Mouse (Mus musculus) left cerebral cortex, adult 9 months (tissue): ENCODE results near the gene Cnih2.

Experiments
- DNase-seq, 2 experiments: peaks; one replicate each; pipeline ENCODE4 v3.0.0; 2022; ENCODE audit warnings: low spot score in 2 of 2

Cnih2 gene

DNA sequence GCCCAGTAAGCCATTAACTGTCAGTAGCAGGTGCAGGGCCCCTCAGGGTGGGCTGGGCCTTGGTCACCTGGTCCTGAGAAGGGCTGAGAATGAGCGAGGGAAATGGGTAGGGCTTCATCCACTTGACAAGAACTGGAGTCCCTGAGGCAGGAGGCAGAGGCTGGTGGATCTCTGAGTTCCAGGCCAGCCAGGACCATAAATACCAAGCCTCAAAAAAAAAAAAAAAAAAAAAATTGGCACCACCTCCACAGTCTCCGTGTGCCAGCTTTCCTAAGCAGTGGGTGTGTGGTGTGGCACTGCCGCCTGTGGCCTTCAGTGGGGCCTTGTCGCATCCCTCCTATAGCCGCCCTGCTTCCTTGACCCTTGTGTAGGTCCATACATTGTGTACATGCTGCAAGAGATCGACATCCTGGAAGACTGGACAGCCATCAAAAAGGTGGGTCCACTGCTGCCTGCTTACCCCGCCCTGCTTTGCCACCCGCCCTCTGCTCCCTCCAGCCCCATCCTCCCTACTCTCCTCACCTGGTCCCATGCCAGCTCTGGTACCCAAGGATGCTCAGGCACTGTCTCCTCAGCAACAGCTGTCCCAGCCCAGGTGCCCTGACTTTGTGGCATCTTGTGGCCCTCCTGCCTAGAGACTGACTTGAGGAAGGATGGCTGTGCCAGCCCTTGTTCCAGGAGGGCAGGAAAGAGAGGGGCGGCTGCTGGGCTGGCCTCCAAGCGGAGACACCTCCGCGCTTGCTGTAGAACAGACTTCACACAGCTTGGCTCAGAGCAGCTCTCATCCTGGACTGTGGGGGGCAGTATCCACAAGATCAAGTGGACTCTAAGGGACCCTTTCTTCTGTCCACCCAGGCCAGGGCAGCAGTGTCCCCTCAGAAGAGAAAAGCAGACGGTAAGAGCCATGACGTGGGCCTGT is 49.9 kb downstream of the Cnih2 start:
- peak in 1 of 2 experiments; percentile 77 for DNase-seq

DNA sequence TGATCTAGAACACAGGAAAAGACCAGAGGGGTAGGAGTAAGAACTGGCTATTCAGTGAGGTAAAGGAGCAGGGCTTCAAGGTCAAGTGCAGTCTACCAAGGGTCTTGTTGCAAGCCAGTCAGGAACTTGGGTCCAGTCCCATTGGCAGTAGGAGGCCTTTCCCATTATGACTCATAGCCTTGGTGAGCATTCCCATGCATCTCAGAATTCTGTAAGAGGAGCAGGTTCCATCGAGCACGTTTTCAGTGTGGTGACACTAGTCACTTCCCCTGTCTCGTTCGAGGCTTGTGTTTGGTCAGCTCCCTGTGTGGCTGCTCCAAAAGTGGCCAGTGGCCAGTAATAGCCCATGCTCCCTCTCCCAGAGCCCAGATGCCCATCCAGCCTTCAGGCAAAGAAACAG is 52.8 kb downstream of the Cnih2 start:
- DNase-seq: no peak
